Mouse (Mus musculus): Measurements from ENCODE around the gene Gprasp1. TPM values are rescaled to one million over a fixed set of nuclear protein-coding genes. Genes with fewer than 3 reads are reported as not detected.
"Not testable (repeated sequence)": the region's sequence is repeated elsewhere in the genome, so short reads cannot be mapped to it uniquely, and the experiment has no call there.

Gene Gprasp1
- polyA plus RNA-seq, 1 experiment from 2014 or later: 89.2 TPM

GRCm38 (mm10) chrX:135796305-135797211 lies 54.0 kb downstream of the Gprasp1 start:
- ATAC-seq (ENCODE audit: insufficient read depth, low FRiP score, low TSS enrichment) (peak; percentile 79), DNase-seq (ENCODE audit: low spot score) (peak; percentile 14)
- not testable (repeated sequence) for H3K36me3 ChIP-seq (ENCODE audit: control insufficient read depth, insufficient read depth, low read length); H3K9me3 ChIP-seq (ENCODE audit: control insufficient read depth, low read length); H3K4me1 ChIP-seq (ENCODE audit: control insufficient read depth, insufficient read depth, low read length); H3K27me3 ChIP-seq (ENCODE audit: control insufficient read depth, insufficient read depth, low read length)
- Histone ChIP-seq H3K9ac (ENCODE audit: low read length) (peak overlapping the region; percentile 54), H3K27ac (ENCODE audit: low read depth, low read length) (peak overlapping the region; percentile 34; the same call in 1 of the 2 replicates), H3K4me2 (ENCODE audit: low read depth) (peak overlapping the region; percentile 56), H3K4me3 (ENCODE audit: low read depth, low read length) (peak overlapping the region; percentile 52)
- 19% methylated on average over 23 of the region's 26 CpGs for WGBS

GRCm38 (mm10) chrX:135797212-135797644 lies 54.7 kb downstream of the Gprasp1 start, which contains the start of gene Bhlhb9:
TSS of gene Bhlhb9 (plus strand) at chrX:135797594.
- ATAC-seq (ENCODE audit: insufficient read depth, low FRiP score, low TSS enrichment): 0 out of 2 replicates have a peak, but pooled peaks have one; percentile 1
- H3K27me3 ChIP-seq (ENCODE audit: control insufficient read depth, insufficient read depth, low read length): not testable (repeated sequence)

GRCm38 (mm10) chrX:135804149-135804548 lies 61.6 kb downstream of the Gprasp1 start:
- Histone ChIP-seq H3K36me3 (ENCODE audit: control insufficient read depth, insufficient read depth, low read length) (no peaks in the 10 kb centered on the region), H3K4me2 (ENCODE audit: low read depth) (no peak overlapping the region), H3K27ac (ENCODE audit: low read depth, low read length) (no peak overlapping the region), H3K4me3 (ENCODE audit: low read depth, low read length) (no peak overlapping the region), H3K9me3 (ENCODE audit: control insufficient read depth, low read length) (no peaks in the 10 kb centered on the region), H3K9ac (ENCODE audit: low read length) (no peak overlapping the region), H3K4me1 (ENCODE audit: control insufficient read depth, insufficient read depth, low read length) (no peaks in the 10 kb centered on the region), H3K27me3 (ENCODE audit: control insufficient read depth, insufficient read depth, low read length) (no peaks in the 10 kb centered on the region)
- DNase-seq (ENCODE audit: low spot score): no peak
- no peak for ATAC-seq (ENCODE audit: insufficient read depth, low FRiP score, low TSS enrichment)
- 93% methylated on average over 3 of the region's 3 CpGs for WGBS

More at GRCm38 (mm10) chrX:135797212-135797644, 54.7 kb downstream of the Gprasp1 start, which contains the start of gene Bhlhb9:
- H3K9me3 ChIP-seq (ENCODE audit: control insufficient read depth, low read length); H3K36me3 ChIP-seq (ENCODE audit: control insufficient read depth, insufficient read depth, low read length); H3K4me1 ChIP-seq (ENCODE audit: control insufficient read depth, insufficient read depth, low read length): not testable (repeated sequence)
- Histone ChIP-seq H3K9ac (ENCODE audit: low read length) (peak within 1 kb of the TSS; percentile 54), H3K4me2 (ENCODE audit: low read depth) (peak within 1 kb of the TSS; percentile 56), H3K27ac (ENCODE audit: low read depth, low read length) (peak within 1 kb of the TSS; percentile 34; the same call in 1 of the 2 replicates), H3K4me3 (ENCODE audit: low read depth, low read length) (peak within 1 kb of the TSS; percentile 52)
- peak; percentile 15 for DNase-seq (ENCODE audit: low spot score)
- WGBS: 11% methylated on average over 3 of the region's 5 CpGs

- Histone ChIP-seq H3K27me3 (ENCODE audit: control insufficient read depth, insufficient read depth, low read length) (no peaks in the 10 kb centered on the region), H3K4me1 (ENCODE audit: control insufficient read depth, insufficient read depth, low read length) (no peaks in the 10 kb centered on the region), H3K9ac (ENCODE audit: low read length) (no peak overlapping the region), H3K4me3 (ENCODE audit: low read depth, low read length) (no peak overlapping the region), H3K4me2 (ENCODE audit: low read depth) (no peak overlapping the region), H3K9me3 (ENCODE audit: control insufficient read depth, low read length) (no peaks in the 10 kb centered on the region), H3K27ac (ENCODE audit: low read depth, low read length) (no peak overlapping the region), H3K36me3 (ENCODE audit: control insufficient read depth, insufficient read depth, low read length) (no peaks in the 10 kb centered on the region)
- 26% methylated on average over 1 of the region's 1 CpGs for WGBS
- DNase-seq (ENCODE audit: low spot score) (no peak), ATAC-seq (ENCODE audit: insufficient read depth, low FRiP score, low TSS enrichment) (no peak)
These were observed 63.2 kb downstream of the Gprasp1 start for GRCm38 (mm10) chrX:135805780-135806179.

- H3K9ac ChIP-seq (ENCODE audit: low read length); H3K27ac ChIP-seq (ENCODE audit: low read depth, low read length); H3K4me1 ChIP-seq (ENCODE audit: control insufficient read depth, insufficient read depth, low read length); H3K4me2 ChIP-seq (ENCODE audit: low read depth); H3K27me3 ChIP-seq (ENCODE audit: control insufficient read depth, insufficient read depth, low read length); ATAC-seq (ENCODE audit: insufficient read depth, low FRiP score, low TSS enrichment); H3K36me3 ChIP-seq (ENCODE audit: control insufficient read depth, insufficient read depth, low read length); DNase-seq (ENCODE audit: low spot score); H3K9me3 ChIP-seq (ENCODE audit: control insufficient read depth, low read length); H3K4me3 ChIP-seq (ENCODE audit: low read depth, low read length): not testable (repeated sequence)
- 29% methylated on average over 1 of the region's 1 CpGs for WGBS
These were observed 93.4 kb downstream of the Gprasp1 start for GRCm38 (mm10) chrX:135835896-135836295.

- H3K9me3 ChIP-seq (ENCODE audit: control insufficient read depth, low read length): no peaks in the 10 kb centered on the region
- no peak overlapping the region for H3K4me2 ChIP-seq (ENCODE audit: low read depth)
- no peak overlapping the region for H3K9ac ChIP-seq (ENCODE audit: low read length)
- 80% methylated on average over 2 of the region's 2 CpGs for WGBS
- H3K4me1 ChIP-seq (ENCODE audit: control insufficient read depth, insufficient read depth, low read length): no peaks in the 10 kb centered on the region
- ATAC-seq (ENCODE audit: insufficient read depth, low FRiP score, low TSS enrichment) (no peak), DNase-seq (ENCODE audit: low spot score) (no peak)
- H3K4me3 ChIP-seq (ENCODE audit: low read depth, low read length): no peak overlapping the region
- no peaks in the 10 kb centered on the region for H3K36me3 ChIP-seq (ENCODE audit: control insufficient read depth, insufficient read depth, low read length)
- no peaks in the 10 kb centered on the region for H3K27me3 ChIP-seq (ENCODE audit: control insufficient read depth, insufficient read depth, low read length)
- H3K27ac ChIP-seq (ENCODE audit: low read depth, low read length): no peak overlapping the region
These were observed 95.4 kb downstream of the Gprasp1 start for GRCm38 (mm10) chrX:135837896-135838295.

GRCm38 (mm10) chrX:135838521-135839360 lies 96.2 kb downstream of the Gprasp1 start, which contains the start of gene Gprasp2:
TSS of gene Gprasp2 (plus strand) at chrX:135839034.
- H3K27ac ChIP-seq (ENCODE audit: low read depth, low read length): not testable (repeated sequence)

More at GRCm38 (mm10) chrX:135838521-135839360, 96.2 kb downstream of the Gprasp1 start, which contains the start of gene Gprasp2:
- peak; percentile 84 for ATAC-seq (ENCODE audit: insufficient read depth, low FRiP score, low TSS enrichment)
- peak within 1 kb of the TSS; percentile 38 for H3K4me3 ChIP-seq (ENCODE audit: low read depth, low read length)
- peak within 1 kb of the TSS; percentile 47 for H3K9ac ChIP-seq (ENCODE audit: low read length)
- H3K4me2 ChIP-seq (ENCODE audit: low read depth): peak within 1 kb of the TSS; percentile 73
- not testable (repeated sequence) for H3K27me3 ChIP-seq (ENCODE audit: control insufficient read depth, insufficient read depth, low read length); H3K9me3 ChIP-seq (ENCODE audit: control insufficient read depth, low read length); H3K36me3 ChIP-seq (ENCODE audit: control insufficient read depth, insufficient read depth, low read length); H3K4me1 ChIP-seq (ENCODE audit: control insufficient read depth, insufficient read depth, low read length)
- DNase-seq (ENCODE audit: low spot score): peak; percentile 69
- WGBS: 23% methylated on average over 22 of the region's 32 CpGs

Data from neural tube, embryonic 11.5 days (tissue).